Mouse (Mus musculus) cortical plate, adult 2 months (tissue): ENCODE data around the gene Luc7l.

Source experiments
- CTCF ChIP-seq: fragments of 200-500 bp; IDR thresholded peaks from 2 replicates; pipeline ENCODE4 v1.5.1; 2011; ENCODE audit warnings: mild to moderate bottlenecking, control low read depth, low read length; ENCODE audit not compliant: insufficient read depth; ENCODE audit errors: extremely low read depth
- POLR2A ChIP-seq: fragments of 200-500 bp; IDR thresholded peaks from 2 replicates; pipeline ENCODE4 v1.6.1; 2011; ENCODE audit warnings: mild to moderate bottlenecking, low read length, control low read depth; ENCODE audit not compliant: insufficient read depth; ENCODE audit errors: extremely low read depth

DNA sequence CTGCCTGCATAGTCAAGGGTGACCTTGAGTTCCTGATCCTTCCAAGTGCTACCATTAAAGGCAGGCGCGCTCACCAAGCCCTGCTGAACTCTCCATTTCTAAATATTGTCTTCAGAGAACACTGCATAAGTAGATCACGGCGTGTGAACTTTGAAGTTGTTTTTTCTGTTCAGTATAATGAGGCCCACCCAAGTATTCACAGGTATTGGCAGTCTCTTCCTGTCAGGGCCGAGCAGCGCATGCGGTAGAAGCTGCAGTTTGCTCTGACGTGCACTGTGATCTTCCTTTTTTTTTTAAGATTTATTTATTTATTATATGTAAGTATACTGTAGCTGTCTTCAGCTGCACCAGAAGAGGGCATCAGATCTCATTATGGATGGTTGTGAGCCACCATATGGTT is 18.3 kb upstream of the Luc7l start:
- no peak for TF ChIP-seq POLR2A
- no peak for TF ChIP-seq CTCF
